Mouse (Mus musculus) ES-CJ7 (cell line): Measurements from ENCODE around the gene Gpr39.
A peak's percentile ranks its signal among the peaks of the same experiment; 100 is the strongest.

Source experiments
- DNase-seq: peaks from one replicate; pipeline ENCODE4 v3.0.0; 2011; ENCODE audit warnings: low read depth, low spot score

The Gpr39 gene

GRCm38 (mm10) chr1:125676790-125677273 lies at the start of gene Gpr39:
TSS of gene Gpr39 (plus strand) at chr1:125676995.
- peak; percentile 71 for DNase-seq

- DNase-seq, result no peak
Measured at GRCm38 (mm10) chr1:125639501-125640253, 37.1 kb upstream of the Gpr39 start.

GRCm38 (mm10) chr1:125643643-125644042 lies 33.2 kb upstream of the Gpr39 start:
- DNase-seq, result no peak

GRCm38 (mm10) chr1:125646816-125647215 lies 30.0 kb upstream of the Gpr39 start:
- DNase-seq, result peak; percentile 61

GRCm38 (mm10) chr1:125648011-125648410 lies 28.8 kb upstream of the Gpr39 start:
- no peak for DNase-seq

GRCm38 (mm10) chr1:125649056-125649455 lies 27.7 kb upstream of the Gpr39 start:
- DNase-seq, result no peak

GRCm38 (mm10) chr1:125652836-125653594 lies 23.8 kb upstream of the Gpr39 start:
- DNase-seq, result peak; percentile 12

- DNase-seq, result no peak
Measured at GRCm38 (mm10) chr1:125657416-125657815, 19.4 kb upstream of the Gpr39 start.

- DNase-seq, result no peak
Measured at GRCm38 (mm10) chr1:125660151-125660550, 16.6 kb upstream of the Gpr39 start.

- DNase-seq, result peak; percentile 56
Measured at GRCm38 (mm10) chr1:125660901-125661300, 15.9 kb upstream of the Gpr39 start.

- DNase-seq, result no peak
Measured at GRCm38 (mm10) chr1:125662058-125662457, 14.7 kb upstream of the Gpr39 start.

GRCm38 (mm10) chr1:125662660-125663059 lies 14.1 kb upstream of the Gpr39 start:
- DNase-seq, result peak; percentile 23

- no peak for DNase-seq
Measured at GRCm38 (mm10) chr1:125663104-125663503, 13.7 kb upstream of the Gpr39 start.

- DNase-seq, result no peak
Measured at GRCm38 (mm10) chr1:125665127-125665637, 11.6 kb upstream of the Gpr39 start.

- DNase-seq, result peak; percentile 36
Measured at GRCm38 (mm10) chr1:125669035-125669434, 7.8 kb upstream of the Gpr39 start.

- DNase-seq, result no peak
Measured at GRCm38 (mm10) chr1:125675186-125675585, 1.6 kb upstream of the Gpr39 start.

- no peak for DNase-seq
Measured at GRCm38 (mm10) chr1:125677286-125677685, 491 bp downstream of the Gpr39 start.

- DNase-seq, result no peak
Measured at GRCm38 (mm10) chr1:125679522-125680077, 2.8 kb downstream of the Gpr39 start.

GRCm38 (mm10) chr1:125684423-125684822 lies 7.6 kb downstream of the Gpr39 start:
- no peak for DNase-seq

- DNase-seq, result no peak
Measured at GRCm38 (mm10) chr1:125685304-125685703, 8.5 kb downstream of the Gpr39 start.

GRCm38 (mm10) chr1:125687701-125688420 lies 11.1 kb downstream of the Gpr39 start:
- DNase-seq, result peak; percentile 91
